Mouse (Mus musculus) subcutaneous adipose tissue, adult 2 months (tissue): ENCODE measurements around the gene Shq1. TPM values are rescaled to one million over a fixed set of nuclear protein-coding genes. Genes with fewer than 3 reads are reported as not detected.

Source experiments
- polyA plus RNA-seq: library from polyadenylated mRNA; depleted of rRNA; stranded (reverse); fragments of >200 nt; gene quantifications from 2 replicates; pipeline ENCODE4 v1.2.3, GENCODE M21; 2012; ENCODE audit warnings: low replicate concordance; rRNA removed

Gene Shq1
- polyA plus RNA-seq: 2.1 and 5.8 TPM in 2 replicates

GRCm38 (mm10) chr6:100670880-100671344 is at the start of gene Shq1:
Gene Shq1 (minus strand): TSS chr6:100671157.

GRCm38 (mm10) chr6:100704574-100705365 is 33.8 kb upstream of the Shq1 start, which contains the start of gene Gxylt2:
Gene Gxylt2 (plus strand): TSS chr6:100704734.

Other genes with a start within 250 kb of the Shq1 start
- 2.7 and 9.8 TPM in 2 replicates for gene Gxylt2, start 33.6 kb upstream of the Shq1 start, polyA plus RNA-seq
- 13.6 and 24.4 TPM in 2 replicates for gene Ppp4r2, start 162.5 kb upstream of the Shq1 start, polyA plus RNA-seq